Mouse (Mus musculus) forebrain, embryonic 11.5 days (tissue): ENCODE results near the gene Agt. TPM values are rescaled to one million over a fixed set of nuclear protein-coding genes. Genes with fewer than 3 reads are reported as not detected.

ENCODE experiments used
- ATAC-seq: fragments of 200-750 bp; cut with Nextera tagmentation; replicated peaks from 2 replicates; pipeline ENCODE4 v1.8.0; 2017; ENCODE audit warnings: moderate TSS enrichment; ENCODE audit not compliant: low FRiP score
- DNase-seq: peaks from one replicate; pipeline ENCODE4 v3.0.0-alpha.2; 2017; ENCODE audit warnings: low spot score
- H3K27ac ChIP-seq: fragments of 300-500 bp; sonication (generic); 2 replicates; pipeline ENCODE4 v1.5.1; 2014; ENCODE audit warnings: low read depth, low read length
- H3K27me3 ChIP-seq: fragments of 300-500 bp; sonication (generic); 2 replicates; pipeline ENCODE4 v1.6.1; 2014; ENCODE audit warnings: mild to moderate bottlenecking, low read length, mixed read lengths; ENCODE audit not compliant: control insufficient read depth, insufficient read depth
- H3K36me3 ChIP-seq: fragments of 300-500 bp; sonication (generic); 2 replicates; pipeline ENCODE4 v1.6.1; 2014; ENCODE audit warnings: mild to moderate bottlenecking, low read length, moderate library complexity, mixed read lengths; ENCODE audit not compliant: control insufficient read depth, insufficient read depth
- H3K4me1 ChIP-seq: fragments of 300-500 bp; sonication (generic); replicated peaks from 2 replicates; pipeline ENCODE4 v1.6.1; 2014; ENCODE audit warnings: low read length, mixed read lengths; ENCODE audit not compliant: control insufficient read depth, insufficient read depth
- H3K4me2 ChIP-seq: fragments of 300-500 bp; sonication (generic); 2 replicates; pipeline ENCODE4 v1.6.1; 2014; ENCODE audit warnings: low read depth, mild to moderate bottlenecking, low read length, moderate library complexity, mixed read lengths; ENCODE audit not compliant: severe bottlenecking
- H3K4me3 ChIP-seq: fragments of 300-500 bp; sonication (generic); 2 replicates; pipeline ENCODE4 v1.5.1; 2014; ENCODE audit warnings: low read depth, low read length
- H3K9ac ChIP-seq: fragments of 300-500 bp; sonication (generic); 2 replicates; pipeline ENCODE4 v1.6.1; 2014; ENCODE audit warnings: low read length
- H3K9me3 ChIP-seq: fragments of 300-500 bp; sonication (generic); 2 replicates; pipeline ENCODE4 v1.6.1; 2016; ENCODE audit warnings: low read length, mixed read lengths; ENCODE audit not compliant: control insufficient read depth
- WGBS: fragments of 180-500 bp; shearing (Covaris S2); extraction: QIAGEN DNeasy Blood & Tissue Kit; methylation state at CpG from one replicate; pipeline ENCODE4 v1.1.7; 2014; 5-methylcytosine and 5-hydroxymethylcytosine counted together
- polyA plus RNA-seq: library from polyadenylated mRNA; unstranded; fragments of >200 nt; fragmentation: Nextera tagmentation; extraction: Ambion mirVana; gene quantifications from 2 replicates; pipeline ENCODE4 v1.2.1, GENCODE M21; 2014

Gene Agt
- polyA plus RNA-seq, 1 experiment from 2014 or later, result not detected

DNA sequence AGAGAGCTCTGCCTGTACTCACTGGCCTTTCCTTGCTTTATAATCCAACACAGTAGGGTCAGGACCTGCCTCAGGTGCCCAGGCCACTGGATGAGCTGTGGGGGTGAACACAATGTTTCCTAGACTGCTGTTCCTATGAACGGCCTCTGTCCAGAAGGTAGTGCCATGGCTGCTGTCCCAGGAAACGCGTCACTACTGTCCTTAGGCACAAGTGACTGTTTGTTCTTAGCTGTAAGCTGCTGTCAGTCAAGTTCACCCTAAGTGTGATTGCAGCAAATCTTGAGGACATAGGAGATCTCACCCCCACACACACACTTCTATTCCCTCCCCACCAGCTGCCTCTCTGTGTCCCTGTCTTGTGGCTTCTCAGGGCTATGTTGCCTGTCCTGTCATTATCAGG is 1.9 kb downstream of the Agt start:
- WGBS, result 91% methylated on average over 3 of the region's 3 CpGs
- Histone ChIP-seq H3K4me1 (no peaks in the 10 kb centered on the region), H3K4me2 (no peak overlapping the region), H3K27me3 (no peaks in the 10 kb centered on the region), H3K4me3 (no peak overlapping the region), H3K9me3 (no peaks in the 10 kb centered on the region), H3K36me3 (no peaks in the 10 kb centered on the region), H3K27ac (no peak overlapping the region), H3K9ac (no peak overlapping the region)
- DNase-seq (no peak), ATAC-seq (no peak)

DNA sequence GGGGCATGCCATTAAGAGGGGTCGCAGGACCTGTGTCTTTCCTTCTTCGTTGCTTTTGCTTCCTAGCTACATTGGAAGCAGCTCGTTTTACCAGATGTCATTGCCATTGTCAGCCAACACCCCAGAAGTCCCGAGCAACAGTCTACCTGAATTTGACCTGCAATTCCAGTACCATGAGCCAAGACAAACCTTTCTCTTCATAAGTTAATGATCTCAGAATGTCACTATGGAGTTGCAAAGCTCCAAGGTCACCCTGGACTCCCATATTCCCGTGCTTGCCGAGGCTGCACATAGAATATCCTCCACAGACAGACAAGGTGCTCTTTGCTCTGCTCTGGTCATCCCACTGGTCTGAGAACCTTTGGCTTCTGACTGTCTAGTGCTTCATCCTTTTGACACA is 2.4 kb downstream of the Agt start:
- no peaks in the 10 kb centered on the region for H3K27me3 ChIP-seq
- no peak overlapping the region for H3K9ac ChIP-seq
- no peaks in the 10 kb centered on the region for H3K9me3 ChIP-seq
- no peak overlapping the region for H3K27ac ChIP-seq
- no peaks in the 10 kb centered on the region for H3K36me3 ChIP-seq
- ATAC-seq, result no peak
- no peak overlapping the region for H3K4me3 ChIP-seq
- no peak overlapping the region for H3K4me2 ChIP-seq
- WGBS, result 87% methylated on average over 6 of the region's 6 CpGs
- H3K4me1 ChIP-seq, result no peaks in the 10 kb centered on the region
- DNase-seq, result no peak

DNA sequence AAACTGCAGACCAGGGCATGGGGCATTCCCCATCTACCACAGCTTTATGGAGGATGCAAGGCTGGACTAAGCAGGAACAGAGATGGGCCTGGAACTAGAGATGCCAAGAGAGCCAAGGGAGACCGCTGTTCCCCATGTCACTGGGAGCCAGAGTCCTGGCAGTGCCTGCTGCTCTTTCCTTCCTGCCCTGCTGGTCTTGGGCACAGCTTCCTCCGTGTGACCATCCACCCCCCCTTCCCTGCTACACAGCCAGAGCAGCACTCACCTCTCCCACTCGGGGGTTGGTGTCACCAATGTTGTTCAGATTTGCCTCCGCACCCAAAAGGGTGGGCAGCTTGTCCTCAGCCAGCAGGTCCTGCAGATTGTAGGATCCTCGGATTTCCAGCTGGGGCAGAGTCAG is 12.0 kb downstream of the Agt start:
- Histone ChIP-seq H3K4me3 (no peak overlapping the region), H3K36me3 (no peaks in the 10 kb centered on the region; the same call in 1 of the 2 replicates), H3K4me2 (no peak overlapping the region), H3K27ac (no peak overlapping the region), H3K9me3 (no peaks in the 10 kb centered on the region), H3K4me1 (no peaks in the 10 kb centered on the region), H3K27me3 (no peaks in the 10 kb centered on the region), H3K9ac (no peak overlapping the region)
- no peak for DNase-seq
- ATAC-seq, result no peak
- 68% methylated on average over 5 of the region's 5 CpGs for WGBS

DNA sequence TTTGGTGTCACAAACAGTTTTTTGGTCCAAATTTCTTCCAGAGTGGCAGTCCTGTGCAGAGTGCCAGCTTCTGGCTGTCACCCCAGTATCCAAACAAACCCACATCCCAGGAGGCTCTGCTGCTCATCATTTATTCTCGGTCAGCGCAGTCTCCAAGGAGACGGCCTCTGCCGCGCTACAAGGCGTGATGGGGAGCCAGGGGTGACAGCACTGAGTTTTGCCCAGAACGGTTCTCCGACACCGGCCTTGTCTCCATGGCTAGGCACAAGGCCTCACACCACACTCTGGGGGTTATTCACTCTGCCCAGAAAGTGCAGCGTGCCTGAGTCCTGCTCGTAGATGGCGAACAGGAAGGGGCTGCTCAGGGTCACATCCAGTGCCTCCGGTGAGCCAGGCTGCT is 12.8 kb downstream of the Agt start:
- DNase-seq, result no peak
- Histone ChIP-seq H3K9ac (no peak overlapping the region), H3K9me3 (no peaks in the 10 kb centered on the region), H3K27me3 (no peaks in the 10 kb centered on the region), H3K36me3 (no peaks in the 10 kb centered on the region; the same call in 1 of the 2 replicates), H3K4me2 (no peak overlapping the region), H3K27ac (no peak overlapping the region), H3K4me1 (no peaks in the 10 kb centered on the region), H3K4me3 (no peak overlapping the region)
- no peak for ATAC-seq
- 65% methylated on average over 13 of the region's 13 CpGs for WGBS

DNA sequence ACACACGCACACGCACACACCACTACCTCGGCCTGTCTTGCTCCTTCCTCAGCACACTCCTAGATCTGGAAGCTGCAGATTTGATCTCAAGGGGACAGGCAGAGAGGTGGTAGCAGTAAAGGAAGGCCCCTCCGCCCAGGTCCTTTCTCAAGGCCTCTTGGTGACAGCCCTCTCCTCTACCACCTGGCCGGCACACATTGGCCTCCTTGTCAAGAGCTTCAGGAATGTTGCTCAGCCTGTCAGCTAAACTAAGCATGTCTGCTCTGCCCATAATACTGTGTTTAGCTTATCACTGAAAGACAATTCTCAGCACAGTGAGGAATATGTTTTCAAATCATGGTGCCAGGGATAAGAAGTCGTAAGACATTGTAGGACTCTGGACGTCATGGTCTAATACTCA is 13.3 kb downstream of the Agt start:
- Histone ChIP-seq H3K27ac (no peak overlapping the region), H3K4me3 (no peak overlapping the region), H3K4me2 (no peak overlapping the region), H3K9me3 (no peaks in the 10 kb centered on the region), H3K27me3 (no peaks in the 10 kb centered on the region), H3K36me3 (no peaks in the 10 kb centered on the region; the same call in 1 of the 2 replicates), H3K4me1 (no peaks in the 10 kb centered on the region), H3K9ac (no peak overlapping the region)
- DNase-seq, result no peak
- WGBS, result 86% methylated on average over 7 of the region's 7 CpGs
- no peak for ATAC-seq

DNA sequence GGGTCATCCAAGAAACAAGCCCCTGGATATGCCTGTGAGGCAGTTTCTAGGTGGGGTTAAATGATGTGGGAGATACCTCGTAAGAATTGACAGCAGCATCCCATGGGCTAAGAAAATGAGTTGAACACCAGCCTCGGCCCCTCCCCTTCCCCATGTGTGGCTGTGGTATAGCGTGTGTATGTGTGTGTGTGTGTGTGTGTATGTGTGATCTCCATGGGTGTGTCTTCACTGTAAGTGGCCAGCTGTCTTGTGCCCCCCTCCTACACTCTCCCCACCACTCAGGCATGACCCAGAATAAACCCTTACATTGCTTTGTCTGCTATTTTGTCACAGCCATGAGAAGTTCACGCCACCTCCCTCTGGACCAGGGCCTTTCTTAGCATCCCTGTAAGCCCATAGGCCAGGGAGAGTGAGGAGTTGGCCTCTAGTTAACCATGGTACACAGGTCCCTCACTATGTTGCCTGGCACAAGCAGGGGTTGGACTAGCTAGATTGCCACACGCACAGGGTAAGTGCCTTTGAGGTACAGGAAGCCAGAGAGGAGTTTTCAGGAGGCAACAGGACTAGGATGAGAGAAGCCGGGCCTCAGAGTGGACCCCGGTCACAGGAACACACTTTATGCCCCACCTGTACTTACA is 14.3 kb downstream of the Agt start:
- Histone ChIP-seq H3K36me3 (no peaks in the 10 kb centered on the region; the same call in 1 of the 2 replicates), H3K9ac (no peak overlapping the region), H3K27ac (no peak overlapping the region), H3K4me2 (no peak overlapping the region), H3K4me1 (no peaks in the 10 kb centered on the region), H3K27me3 (no peaks in the 10 kb centered on the region), H3K4me3 (no peak overlapping the region), H3K9me3 (no peaks in the 10 kb centered on the region)
- DNase-seq (no peak), ATAC-seq (no peak)
- 85% methylated on average over 7 of the region's 7 CpGs for WGBS

DNA sequence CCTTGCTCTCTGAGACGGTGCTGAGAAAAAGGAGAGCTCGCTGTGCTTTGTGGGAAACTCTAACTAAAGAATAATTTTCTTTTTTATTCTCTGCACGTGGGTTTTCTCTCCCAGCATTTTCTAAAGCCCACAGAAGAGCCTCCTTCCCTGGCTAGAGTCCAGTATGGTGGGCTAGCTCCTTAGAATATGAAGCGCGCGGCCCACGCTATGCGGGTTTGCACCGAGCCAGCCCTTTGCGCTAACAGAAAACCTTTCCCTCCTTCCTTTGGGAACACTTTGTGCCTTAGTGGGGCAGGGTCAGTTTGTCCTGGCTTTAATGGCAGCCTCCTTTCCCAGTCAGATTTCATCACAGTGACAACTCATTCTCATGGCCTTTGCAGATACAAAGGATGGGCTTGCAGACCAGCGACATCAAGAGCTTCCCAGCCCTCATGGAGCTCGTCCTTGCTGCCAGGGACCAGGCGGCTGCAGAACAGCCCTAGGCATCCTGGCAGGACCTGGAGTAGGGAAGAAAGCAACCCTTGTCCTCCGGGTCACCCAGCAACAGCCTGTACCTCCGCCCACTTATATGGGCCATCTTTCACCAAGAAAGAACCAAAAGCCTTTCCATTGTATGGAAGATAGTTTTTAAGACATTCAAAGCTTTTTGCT is 18.4 kb downstream of the Agt start:
- Histone ChIP-seq H3K27me3 (no peaks in the 10 kb centered on the region), H3K27ac (no peak overlapping the region), H3K9me3 (no peaks in the 10 kb centered on the region), H3K9ac (no peak overlapping the region), H3K4me3 (no peak overlapping the region), H3K4me1 (no peaks in the 10 kb centered on the region), H3K36me3 (no peaks in the 10 kb centered on the region; the same call in 1 of the 2 replicates), H3K4me2 (no peak overlapping the region)
- DNase-seq (no peak), ATAC-seq (no peak)
- 92% methylated on average over 15 of the region's 15 CpGs for WGBS

DNA sequence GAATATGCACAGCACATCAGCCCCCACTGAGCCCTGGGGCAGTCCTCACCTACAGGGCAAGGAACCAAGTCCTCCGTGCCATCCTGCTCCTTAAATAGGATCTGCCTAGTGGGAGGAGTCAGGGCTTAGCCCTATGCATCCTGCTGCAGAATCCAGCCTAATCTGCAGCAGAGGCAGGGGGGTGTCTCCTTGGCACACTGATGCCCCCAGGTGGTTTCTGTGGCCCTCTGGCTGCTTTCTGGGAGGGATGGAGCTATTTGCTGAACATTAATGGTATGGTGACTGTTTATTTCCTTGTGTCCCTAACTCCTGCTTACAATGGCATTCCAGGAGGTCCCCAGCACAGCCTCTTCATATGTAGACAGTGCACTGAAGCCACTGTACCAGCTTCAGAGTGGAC is 21.3 kb downstream of the Agt start:
- H3K9me3 ChIP-seq, result no peaks in the 10 kb centered on the region
- H3K27me3 ChIP-seq, result no peaks in the 10 kb centered on the region
- DNase-seq (no peak), ATAC-seq (no peak)
- WGBS, result 92% methylated on average over 1 of the region's 1 CpGs
- H3K4me1 ChIP-seq, result no peaks in the 10 kb centered on the region
- no peak overlapping the region for H3K4me2 ChIP-seq
- no peak overlapping the region for H3K9ac ChIP-seq
- no peaks in the 10 kb centered on the region; the same call in 1 of the 2 replicates for H3K36me3 ChIP-seq
- no peak overlapping the region for H3K27ac ChIP-seq
- H3K4me3 ChIP-seq, result no peak overlapping the region

DNA sequence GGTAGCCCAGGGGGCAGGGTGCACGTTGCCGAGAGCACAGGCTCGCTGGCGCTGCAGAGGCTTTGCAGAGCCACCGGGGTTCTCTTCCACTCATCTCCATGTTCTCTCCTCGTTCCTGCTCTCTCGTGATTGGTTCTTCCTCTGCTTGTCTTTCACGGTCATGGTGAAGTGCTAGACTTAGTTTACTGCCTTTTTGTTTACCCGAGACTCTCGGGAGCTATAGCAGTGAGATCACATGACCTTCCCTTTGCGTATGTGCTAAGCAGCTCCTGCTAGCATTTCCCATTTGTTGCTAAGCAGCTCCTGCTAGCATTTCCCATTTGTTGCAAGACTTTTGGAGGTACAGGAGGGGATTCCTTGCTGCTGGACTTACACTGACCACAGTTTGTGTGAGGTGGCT is 22.2 kb downstream of the Agt start:
- no peaks in the 10 kb centered on the region for H3K4me1 ChIP-seq
- no peak overlapping the region for H3K9ac ChIP-seq
- H3K36me3 ChIP-seq, result no peaks in the 10 kb centered on the region; the same call in 1 of the 2 replicates
- no peaks in the 10 kb centered on the region for H3K9me3 ChIP-seq
- no peak overlapping the region for H3K4me2 ChIP-seq
- no peaks in the 10 kb centered on the region for H3K27me3 ChIP-seq
- WGBS, result 84% methylated on average over 11 of the region's 11 CpGs
- no peak for ATAC-seq
- H3K4me3 ChIP-seq, result no peak overlapping the region
- DNase-seq, result no peak
- no peak overlapping the region for H3K27ac ChIP-seq
